Mouse (Mus musculus) spleen, adult 2 months (tissue): ENCODE data around the gene Arpc2. TPM values are rescaled to one million over a fixed set of nuclear protein-coding genes. Genes with fewer than 3 reads are reported as not detected.

Experiments used
- DNase-seq, 2 experiments: peaks; one replicate each; pipeline versions ENCODE4 v3.0.0 to v3.0.0-alpha.2; 2012 to 2021; ENCODE audit warnings: low spot score in 2 of 2, low read depth in 1 of 2
- H3K27ac ChIP-seq: fragments of 200-500 bp; 2 replicates; pipeline ENCODE4 v1.5.1; 2012; ENCODE audit warnings: low read length, inconsistent platforms; ENCODE audit not compliant: insufficient read depth
- H3K27me3 ChIP-seq: fragments of 200-500 bp; 2 replicates; pipeline ENCODE4 v1.6.1; 2012; ENCODE audit warnings: mild to moderate bottlenecking, moderate library complexity, low read length, inconsistent platforms; ENCODE audit not compliant: control insufficient read depth, insufficient read depth
- H3K36me3 ChIP-seq: fragments of 200-500 bp; 2 replicates; pipeline ENCODE4 v1.6.1; 2012; ENCODE audit warnings: mild to moderate bottlenecking, low read length, inconsistent platforms; ENCODE audit not compliant: control insufficient read depth, insufficient read depth
- H3K4me1 ChIP-seq: fragments of 200-500 bp; 2 replicates; pipeline ENCODE4 v1.6.1; 2011; ENCODE audit warnings: inconsistent platforms; ENCODE audit not compliant: control insufficient read depth, insufficient read depth, insufficient read length
- H3K4me3 ChIP-seq: fragments of 200-500 bp; 2 replicates; pipeline ENCODE4 v1.5.1; 2011; ENCODE audit warnings: mild to moderate bottlenecking, inconsistent platforms; ENCODE audit not compliant: insufficient read depth, insufficient read length; ENCODE audit errors: extremely low read depth
- CTCF ChIP-seq: fragments of 200-500 bp; IDR thresholded peaks from 2 replicates; pipeline ENCODE4 v1.5.1; 2011; ENCODE audit warnings: mild to moderate bottlenecking, inconsistent platforms; ENCODE audit not compliant: insufficient read depth, insufficient read length, insufficient replicate concordance; ENCODE audit errors: extremely low read depth
- POLR2A ChIP-seq: fragments of 200-500 bp; IDR thresholded peaks from 2 replicates; pipeline ENCODE4 v1.6.1; 2011; ENCODE audit warnings: low read depth, low read length, inconsistent platforms
- WGBS: fragments of 180-500 bp; shearing (Covaris S2); methylation state at CpG from one replicate; pipeline ENCODE4 v1.1.7; 2018; 5-methylcytosine and 5-hydroxymethylcytosine counted together
- polyA plus RNA-seq: library from polyadenylated mRNA; depleted of rRNA; stranded (reverse); fragments of >200 nt; gene quantifications from 2 replicates; pipeline ENCODE4 v1.2.3, GENCODE M21; 2012

Arpc2 gene
- polyA plus RNA-seq, 1 experiment: 186 TPM

DNA sequence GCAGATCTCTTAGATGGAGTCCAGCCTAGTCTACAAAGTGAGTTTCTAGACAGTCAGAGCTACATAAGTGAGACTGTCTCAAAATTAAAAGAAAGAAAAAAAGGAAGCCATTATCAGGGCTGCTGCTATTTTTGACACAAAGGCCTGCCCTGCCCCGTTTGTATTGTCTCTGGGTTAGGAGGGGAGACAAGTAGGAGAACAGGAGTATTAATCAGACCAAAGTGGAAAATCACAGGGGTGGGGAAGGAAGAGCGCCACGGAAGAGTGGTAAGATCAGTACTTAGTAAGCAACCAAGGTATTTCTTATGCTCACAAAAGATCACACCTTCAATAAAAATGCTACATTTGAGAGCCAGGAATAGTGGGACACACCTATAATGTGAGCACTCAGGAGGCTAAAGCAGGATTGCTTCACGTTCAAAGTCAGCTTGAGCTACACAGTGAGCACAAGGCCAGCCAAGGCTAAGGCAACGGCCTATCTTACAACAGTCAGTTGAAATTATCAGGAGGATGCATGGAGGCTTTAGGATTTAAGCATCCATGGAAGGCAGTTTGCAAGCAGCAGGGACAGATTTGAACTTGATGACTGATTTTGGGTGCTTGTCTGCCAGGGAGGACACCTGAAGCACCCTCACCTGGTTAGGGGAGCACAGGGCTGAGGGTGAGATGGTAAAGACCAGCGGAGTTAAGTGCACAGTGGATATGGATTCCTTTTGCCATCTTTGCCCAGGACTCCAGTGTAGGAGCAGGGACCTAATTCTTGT is 64.6 kb downstream of the Arpc2 start:
- Histone ChIP-seq H3K27me3 (peaks cover 2% of the 10 kb centered on the region; the same call in 1 of the 2 replicates), H3K36me3 (no peaks in the 10 kb centered on the region), H3K4me1 (peaks cover 6% of the 10 kb centered on the region; the same call in 1 of the 2 replicates), H3K27ac (no peak overlapping the region), H3K4me3 (no peak overlapping the region)
- TF ChIP-seq POLR2A (no peak), CTCF (no peak)
- no peak for DNase-seq
- WGBS: 72% methylated on average over 6 of the region's 6 CpGs

DNA sequence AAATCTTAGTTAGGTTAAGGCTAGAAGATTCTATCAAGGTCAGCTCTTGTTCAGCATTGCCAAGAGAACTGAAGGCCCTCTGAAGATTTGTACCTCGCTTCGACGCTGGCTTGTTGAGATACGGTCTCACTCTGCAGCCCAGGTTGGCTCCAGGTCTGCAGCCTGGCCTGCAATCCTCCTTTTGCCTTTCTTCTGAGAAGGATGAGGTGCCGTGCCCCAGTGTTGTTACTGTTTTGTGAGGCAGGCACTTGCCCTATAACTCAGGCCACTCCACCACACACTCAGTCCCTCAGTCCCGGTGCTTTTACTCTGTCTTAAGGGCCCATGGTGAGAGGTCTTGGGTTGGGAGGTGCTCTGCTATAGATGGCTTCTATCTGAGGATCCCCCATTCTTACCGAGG is 66.3 kb downstream of the Arpc2 start:
- DNase-seq: no peak
- no peak for TF ChIP-seq POLR2A
- TF ChIP-seq CTCF: no peak
- H3K36me3 ChIP-seq: no peaks in the 10 kb centered on the region
- H3K4me1 ChIP-seq: peaks cover 6% of the 10 kb centered on the region; the same call in 1 of the 2 replicates
- H3K27ac ChIP-seq: no peak overlapping the region
- peaks cover 2% of the 10 kb centered on the region; the same call in 1 of the 2 replicates for H3K27me3 ChIP-seq
- 91% methylated on average over 7 of the region's 7 CpGs for WGBS
- no peak overlapping the region for H3K4me3 ChIP-seq

DNA sequence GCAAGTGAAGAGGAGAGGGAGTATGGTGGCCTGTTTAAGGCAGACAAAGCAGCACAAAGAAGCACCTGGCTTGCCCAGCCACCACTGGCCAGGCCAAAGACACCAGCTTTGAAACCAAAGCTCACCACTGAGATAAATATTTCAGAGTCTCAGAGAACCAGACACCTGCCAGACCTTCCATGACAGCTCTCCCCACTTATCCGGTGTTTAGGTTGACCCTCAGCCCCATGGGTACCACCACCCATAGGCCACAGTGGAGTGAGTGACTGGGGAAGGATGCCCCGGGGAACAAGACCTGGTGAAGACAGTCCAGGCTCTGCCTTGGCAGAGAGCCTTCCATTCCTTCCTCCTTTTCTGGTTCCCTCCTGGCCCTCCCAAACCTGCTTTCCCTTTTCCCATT is 67.0 kb downstream of the Arpc2 start:
- no peak for TF ChIP-seq POLR2A
- no peak for TF ChIP-seq CTCF
- peaks cover 6% of the 10 kb centered on the region; the same call in 1 of the 2 replicates for H3K4me1 ChIP-seq
- H3K27me3 ChIP-seq: peaks cover 2% of the 10 kb centered on the region; the same call in 1 of the 2 replicates
- no peak overlapping the region for H3K27ac ChIP-seq
- 78% methylated on average over 2 of the region's 2 CpGs for WGBS
- no peak for DNase-seq
- H3K4me3 ChIP-seq: no peak overlapping the region
- H3K36me3 ChIP-seq: no peaks in the 10 kb centered on the region

DNA sequence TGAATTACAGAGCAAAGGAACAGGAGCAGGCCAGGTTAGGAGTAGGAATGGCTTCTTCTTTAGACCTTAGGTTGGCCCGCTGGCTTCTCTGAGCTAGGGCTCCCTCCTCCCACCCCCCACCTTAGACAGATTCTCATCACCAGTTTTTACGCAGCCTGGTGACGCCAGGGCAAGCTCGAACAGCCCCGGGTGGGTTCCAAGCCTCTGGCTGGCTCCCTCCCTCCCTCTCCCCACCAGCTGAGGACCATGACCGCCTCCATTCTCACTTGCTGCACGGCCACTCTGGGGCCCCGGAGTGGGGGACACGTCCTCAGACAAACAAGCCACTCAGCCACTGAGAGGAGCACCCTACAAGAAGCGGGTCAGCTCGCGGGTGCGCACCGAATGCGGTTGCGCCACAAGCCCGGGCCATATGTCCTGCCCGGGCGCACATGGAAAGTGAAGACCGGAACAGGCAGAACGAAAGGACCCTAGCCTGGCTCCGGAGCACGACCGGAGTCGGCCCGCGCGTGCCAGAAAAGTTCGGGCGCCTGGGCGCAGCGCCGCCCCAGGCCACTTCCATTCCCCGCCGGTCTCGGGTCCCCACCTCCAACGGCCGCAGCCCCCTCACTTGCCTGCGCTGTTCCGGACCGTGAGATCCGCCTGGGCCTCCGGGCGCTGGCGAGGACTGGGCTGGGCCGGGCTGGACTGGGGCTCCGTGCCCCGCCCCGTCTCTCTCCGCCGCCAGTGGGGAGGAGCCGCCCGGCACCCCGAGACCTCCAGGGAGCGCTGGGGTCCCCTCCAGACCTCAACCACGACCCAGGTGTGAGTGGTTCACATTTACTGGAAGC is 67.8 kb downstream of the Arpc2 start:
- H3K4me1 ChIP-seq: peaks cover 6% of the 10 kb centered on the region; the same call in 1 of the 2 replicates
- peak overlapping the region; percentile 69 for H3K4me3 ChIP-seq
- no peaks in the 10 kb centered on the region for H3K36me3 ChIP-seq
- peak overlapping the region; percentile 67 for H3K27ac ChIP-seq
- peaks cover 2% of the 10 kb centered on the region; the same call in 1 of the 2 replicates for H3K27me3 ChIP-seq
- TF ChIP-seq POLR2A (no peak), CTCF (no peak)
- WGBS: under 1% methylated on average over 54 of the region's 56 CpGs
- peak in 1 of 2 experiments; percentile 40 for DNase-seq

DNA sequence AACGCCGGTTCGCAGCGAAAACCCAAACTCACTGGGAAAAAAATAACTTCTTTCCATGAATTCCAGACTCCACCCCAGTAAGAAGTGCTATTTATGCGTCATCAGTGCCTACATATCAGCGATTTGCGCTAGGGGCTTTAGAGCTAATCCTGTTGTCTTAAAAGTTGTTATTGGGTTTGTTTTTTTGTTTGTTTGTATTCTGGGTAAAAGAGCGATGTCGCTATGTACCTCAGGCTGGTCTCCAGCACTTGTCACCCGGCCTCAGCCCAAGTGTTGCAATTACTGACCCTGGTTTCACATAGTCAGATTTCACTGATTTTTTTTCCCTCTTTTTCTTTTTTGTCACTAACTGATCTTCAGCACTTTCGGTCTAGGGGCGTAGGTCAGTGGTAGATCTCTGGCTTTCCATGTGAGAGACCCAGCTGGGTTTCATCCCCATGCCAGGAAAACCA is 68.5 kb downstream of the Arpc2 start:
- no peak for TF ChIP-seq CTCF
- no peak for TF ChIP-seq POLR2A
- H3K27ac ChIP-seq: peak overlapping the region; percentile 67
- 11% methylated on average over 12 of the region's 12 CpGs for WGBS
- peaks cover 2% of the 10 kb centered on the region; the same call in 1 of the 2 replicates for H3K27me3 ChIP-seq
- H3K36me3 ChIP-seq: no peaks in the 10 kb centered on the region
- H3K4me1 ChIP-seq: peaks cover 6% of the 10 kb centered on the region; the same call in 1 of the 2 replicates
- DNase-seq: no peak
- peak overlapping the region; percentile 69 for H3K4me3 ChIP-seq

DNA sequence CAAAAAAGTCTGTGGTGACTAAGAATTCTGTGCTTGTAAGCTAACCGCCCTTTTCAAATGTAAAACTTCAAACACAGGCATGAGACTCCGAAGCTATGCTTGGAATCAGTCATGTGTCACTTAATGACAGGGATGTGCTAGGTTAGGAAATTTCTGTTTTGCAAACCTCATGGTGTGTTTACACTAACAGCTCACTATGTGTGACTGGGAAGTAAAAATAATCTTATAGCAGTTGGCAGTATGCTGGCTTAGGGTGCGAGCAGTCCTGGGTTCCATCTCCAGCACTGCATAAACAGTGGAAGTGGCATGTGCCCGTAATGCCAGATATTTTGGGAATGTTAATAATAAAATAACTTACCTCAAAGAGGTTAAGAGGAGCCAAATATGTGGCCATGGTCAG is 69.1 kb downstream of the Arpc2 start:
- H3K4me3 ChIP-seq: no peak overlapping the region
- 93% methylated on average over 4 of the region's 4 CpGs for WGBS
- no peak for DNase-seq
- no peaks in the 10 kb centered on the region for H3K36me3 ChIP-seq
- peaks cover 2% of the 10 kb centered on the region; the same call in 1 of the 2 replicates for H3K27me3 ChIP-seq
- no peak overlapping the region for H3K27ac ChIP-seq
- TF ChIP-seq CTCF (no peak), POLR2A (no peak)
- peaks cover 6% of the 10 kb centered on the region; the same call in 1 of the 2 replicates for H3K4me1 ChIP-seq
